Mouse (Mus musculus): Measurements from ENCODE around the gene Ccdc87. TPM values are rescaled to one million over a fixed set of nuclear protein-coding genes. Genes with fewer than 3 reads are reported as not detected.
A peak's percentile ranks its signal among the peaks of the same experiment; 100 is the strongest.

The Ccdc87 gene
- polyA plus RNA-seq, 1 experiment from 2014 or later = 0.73 TPM

- no peak for ATAC-seq (ENCODE audit: low FRiP score, low read depth)
- Histone ChIP-seq H3K4me3 (no peak overlapping the region), H3K4me2 (no peak overlapping the region), H3K4me1 (replicated peaks) (peaks cover 22% of the 10 kb centered on the region), H3K36me3 (no peaks in the 10 kb centered on the region), H3K9ac (no peak overlapping the region), H3K27me3 (0 out of 2 replicates have a peak, but pooled peaks cover 3% of the 10 kb centered on the region), H3K27ac (replicated peaks) (no peak overlapping the region), H3K9me3 (no peaks in the 10 kb centered on the region)
- 58% methylated on average over 3 of the region's 3 CpGs for WGBS
These were observed 37.6 kb downstream of the Ccdc87 start for GRCm38 (mm10) chr19:4876755-4877154.

GRCm38 (mm10) chr19:4877785-4878184 lies 38.6 kb downstream of the Ccdc87 start, which contains the start of gene Actn3:
TSS of gene Actn3 (minus strand) at chr19:4877909.
- peak within 1 kb of the TSS; percentile 83 for H3K9ac ChIP-seq
- peaks cover 22% of the 10 kb centered on the region for H3K4me1 ChIP-seq (replicated peaks)
- H3K4me3 ChIP-seq = peak within 1 kb of the TSS; percentile 72
- peak; percentile 13; the same call in 1 of the 2 replicates for ATAC-seq (ENCODE audit: low FRiP score, low read depth)
- H3K27me3 ChIP-seq = 0 out of 2 replicates have a peak, but pooled peaks cover 3% of the 10 kb centered on the region
- H3K36me3 ChIP-seq = no peaks in the 10 kb centered on the region
- H3K4me2 ChIP-seq = peak within 1 kb of the TSS; percentile 81
- H3K9me3 ChIP-seq = no peaks in the 10 kb centered on the region
- 3% methylated on average over 17 of the region's 17 CpGs for WGBS
- H3K27ac ChIP-seq (replicated peaks) = peak within 1 kb of the TSS; percentile 81

- peak within 1 kb of the TSS; percentile 72 for H3K4me3 ChIP-seq
These were observed 39.5 kb downstream of the Ccdc87 start, which contains the start of gene Zdhhc24 for GRCm38 (mm10) chr19:4878405-4879323. TSS of gene Zdhhc24 (plus strand) at chr19:4878668.

GRCm38 (mm10) chr19:4879324-4879703 lies 40.1 kb downstream of the Ccdc87 start:
- 0 out of 2 replicates have a peak, but pooled peaks cover 3% of the 10 kb centered on the region for H3K27me3 ChIP-seq
- H3K4me2 ChIP-seq = peak overlapping the region; percentile 81
- no peaks in the 10 kb centered on the region for H3K9me3 ChIP-seq
- H3K4me1 ChIP-seq (replicated peaks) = peaks cover 22% of the 10 kb centered on the region
- 65% methylated on average over 10 of the region's 10 CpGs for WGBS
- H3K36me3 ChIP-seq = 0 out of 2 replicates have a peak, but pooled peaks cover 3% of the 10 kb centered on the region
- peak overlapping the region; percentile 72 for H3K4me3 ChIP-seq
- no peak for ATAC-seq (ENCODE audit: low FRiP score, low read depth)
- peak overlapping the region; percentile 83 for H3K9ac ChIP-seq
- no peak overlapping the region for H3K27ac ChIP-seq (replicated peaks)

More at GRCm38 (mm10) chr19:4878405-4879323, 39.5 kb downstream of the Ccdc87 start, which contains the start of gene Zdhhc24:
- 1% methylated on average over 52 of the region's 52 CpGs for WGBS
- Histone ChIP-seq H3K36me3 (0 out of 2 replicates have a peak, but pooled peaks cover 2% of the 10 kb centered on the region), H3K4me2 (peak within 1 kb of the TSS; percentile 81), H3K9me3 (no peaks in the 10 kb centered on the region), H3K27me3 (0 out of 2 replicates have a peak, but pooled peaks cover 3% of the 10 kb centered on the region), H3K27ac (replicated peaks) (peak within 1 kb of the TSS; percentile 81), H3K9ac (peak within 1 kb of the TSS; percentile 83), H3K4me1 (replicated peaks) (peaks cover 22% of the 10 kb centered on the region)
- peak; percentile 98 for ATAC-seq (ENCODE audit: low FRiP score, low read depth)

- 89% methylated on average over 4 of the region's 4 CpGs for whole genome bisulfite sequencing
These were observed 44.8 kb downstream of the Ccdc87 start for GRCm38 (mm10) chr19:4883961-4884360.

GRCm38 (mm10) chr19:4889791-4890190 lies 50.6 kb downstream of the Ccdc87 start:
- H3K36me3 ChIP-seq = peaks cover 11% of the 10 kb centered on the region; the same call in 1 of the 2 replicates
- no peak overlapping the region for H3K27ac ChIP-seq (replicated peaks)
- H3K9ac ChIP-seq = no peak overlapping the region
- no peak overlapping the region for H3K4me2 ChIP-seq
- no peak for ATAC-seq (ENCODE audit: low FRiP score, low read depth)
- no peak overlapping the region for H3K4me3 ChIP-seq
- WGBS = 92% methylated on average over 10 of the region's 10 CpGs
- no peaks in the 10 kb centered on the region for H3K27me3 ChIP-seq
- no peaks in the 10 kb centered on the region for H3K9me3 ChIP-seq
- H3K4me1 ChIP-seq (replicated peaks) = no peaks in the 10 kb centered on the region

More at GRCm38 (mm10) chr19:4883961-4884360, 44.8 kb downstream of the Ccdc87 start:
- Histone ChIP-seq H3K4me1 (replicated peaks) (peaks cover 13% of the 10 kb centered on the region), H3K9ac (no peak overlapping the region), H3K27ac (replicated peaks) (no peak overlapping the region), H3K9me3 (no peaks in the 10 kb centered on the region), H3K27me3 (no peaks in the 10 kb centered on the region), H3K36me3 (0 out of 2 replicates have a peak, but pooled peaks cover 3% of the 10 kb centered on the region), H3K4me3 (no peak overlapping the region), H3K4me2 (no peak overlapping the region)
- no peak for ATAC-seq (ENCODE audit: low FRiP score, low read depth)

- peaks cover 11% of the 10 kb centered on the region; the same call in 1 of the 2 replicates for H3K36me3 ChIP-seq
- 90% methylated on average over 3 of the region's 3 CpGs for WGBS
These were observed 52.6 kb downstream of the Ccdc87 start for GRCm38 (mm10) chr19:4891798-4892197.

More at GRCm38 (mm10) chr19:4891798-4892197, 52.6 kb downstream of the Ccdc87 start:
- Histone ChIP-seq H3K4me1 (replicated peaks) (no peaks in the 10 kb centered on the region), H3K9me3 (no peaks in the 10 kb centered on the region), H3K9ac (no peak overlapping the region), H3K4me3 (no peak overlapping the region), H3K4me2 (no peak overlapping the region), H3K27ac (replicated peaks) (no peak overlapping the region), H3K27me3 (no peaks in the 10 kb centered on the region)
- no peak for ATAC-seq (ENCODE audit: low FRiP score, low read depth)

Other genes with a start within 250 kb of the Ccdc87 start
- gene Lrfn4, start 223.7 kb upstream of the Ccdc87 start, polyA plus RNA-seq (2015; fragmentation: Nextera tagmentation; extraction: Ambion mirVana) = 13.2 and 14.7 TPM in 2 replicates
- 50.6 and 54.2 TPM in 2 replicates for gene Rce1, start 213.7 kb upstream of the Ccdc87 start, polyA plus RNA-seq (2015; fragmentation: Nextera tagmentation; extraction: Ambion mirVana)
- gene Gm960, start 140.7 kb upstream of the Ccdc87 start, polyA plus RNA-seq (2015; fragmentation: Nextera tagmentation; extraction: Ambion mirVana) = 6.6 and 7.0 TPM in 2 replicates
- 29.2 and 33.5 TPM in 2 replicates for gene Sptbn2, start 128.2 kb upstream of the Ccdc87 start, polyA plus RNA-seq (2015; fragmentation: Nextera tagmentation; extraction: Ambion mirVana)
- 134 and 139 TPM in 2 replicates for gene Rbm4b, start 82.9 kb upstream of the Ccdc87 start, polyA plus RNA-seq (2015; fragmentation: Nextera tagmentation; extraction: Ambion mirVana)
- 72.3 and 87.5 TPM in 2 replicates for gene Rbm4, start 45.5 kb upstream of the Ccdc87 start, polyA plus RNA-seq (2015; fragmentation: Nextera tagmentation; extraction: Ambion mirVana)
- 22.9 and 23.9 TPM in 2 replicates for gene Gm21992, start 27.8 kb upstream of the Ccdc87 start, polyA plus RNA-seq (2015; fragmentation: Nextera tagmentation; extraction: Ambion mirVana)
- gene Rbm14, start 27.7 kb upstream of the Ccdc87 start, polyA plus RNA-seq (2015; fragmentation: Nextera tagmentation; extraction: Ambion mirVana) = 62.4 and 64.8 TPM in 2 replicates
- gene Ccs, start within 50 bp of the Ccdc87 start, polyA plus RNA-seq (2015; fragmentation: Nextera tagmentation; extraction: Ambion mirVana) = 40.8 and 41.4 TPM in 2 replicates
- 76.5 and 78.7 TPM in 2 replicates for gene Ctsf, start 15.8 kb downstream of the Ccdc87 start, polyA plus RNA-seq (2015; fragmentation: Nextera tagmentation; extraction: Ambion mirVana)
- 1.6 and 2.3 TPM in 2 replicates for gene Actn3, start 38.5 kb downstream of the Ccdc87 start, polyA plus RNA-seq (2015; fragmentation: Nextera tagmentation; extraction: Ambion mirVana)
- 23.3 and 24.1 TPM in 2 replicates for gene Zdhhc24, start 39.3 kb downstream of the Ccdc87 start, polyA plus RNA-seq (2015; fragmentation: Nextera tagmentation; extraction: Ambion mirVana)
- 8.5 and 10.3 TPM in 2 replicates for gene Bbs1, start 67.3 kb downstream of the Ccdc87 start, polyA plus RNA-seq (2015; fragmentation: Nextera tagmentation; extraction: Ambion mirVana)
- gene Dpp3, start 88.9 kb downstream of the Ccdc87 start, polyA plus RNA-seq (2015; fragmentation: Nextera tagmentation; extraction: Ambion mirVana) = 106 and 108 TPM in 2 replicates
- gene Peli3, start 103.8 kb downstream of the Ccdc87 start, polyA plus RNA-seq (2015; fragmentation: Nextera tagmentation; extraction: Ambion mirVana) = 13.3 and 13.7 TPM in 2 replicates
- gene Mrpl11, start 122.8 kb downstream of the Ccdc87 start, polyA plus RNA-seq (2015; fragmentation: Nextera tagmentation; extraction: Ambion mirVana) = 95.7 and 101 TPM in 2 replicates
- 0.31 and 0.51 TPM in 2 replicates for gene Npas4, start 150.9 kb downstream of the Ccdc87 start, polyA plus RNA-seq (2015; fragmentation: Nextera tagmentation; extraction: Ambion mirVana)
- gene Slc29a2, start 184.5 kb downstream of the Ccdc87 start, polyA plus RNA-seq (2015; fragmentation: Nextera tagmentation; extraction: Ambion mirVana) = 12.2 and 15.4 TPM in 2 replicates
- 93.1 and 97.9 TPM in 2 replicates for gene B4gat1, start 199.5 kb downstream of the Ccdc87 start, polyA plus RNA-seq (2015; fragmentation: Nextera tagmentation; extraction: Ambion mirVana)
- 2.7 and 5.1 TPM in 2 replicates for gene AC124502.3, start 199.5 kb downstream of the Ccdc87 start, polyA plus RNA-seq (2015; fragmentation: Nextera tagmentation; extraction: Ambion mirVana)
- gene Brms1, start 202.0 kb downstream of the Ccdc87 start, polyA plus RNA-seq (2015; fragmentation: Nextera tagmentation; extraction: Ambion mirVana) = 30.7 and 31.7 TPM in 2 replicates
- gene Rin1, start 211.1 kb downstream of the Ccdc87 start, polyA plus RNA-seq (2015; fragmentation: Nextera tagmentation; extraction: Ambion mirVana) = 0.79 and 1.1 TPM in 2 replicates
- 19.8 and 22.0 TPM in 2 replicates for gene Cd248, start 228.7 kb downstream of the Ccdc87 start, polyA plus RNA-seq (2015; fragmentation: Nextera tagmentation; extraction: Ambion mirVana)
- gene Tmem151a, start 246.2 kb downstream of the Ccdc87 start, polyA plus RNA-seq (2015; fragmentation: Nextera tagmentation; extraction: Ambion mirVana) = 28.3 and 34.0 TPM in 2 replicates
- gene Yif1a, start 249.2 kb downstream of the Ccdc87 start, polyA plus RNA-seq (2015; fragmentation: Nextera tagmentation; extraction: Ambion mirVana) = 55.8 and 64.0 TPM in 2 replicates

All from hindbrain, embryonic 15.5 days (tissue).